Mouse (Mus musculus) cerebellum, adult 2 months (tissue): ENCODE measurements around the gene Stat5a. TPM values are rescaled to one million over a fixed set of nuclear protein-coding genes. Genes with fewer than 3 reads are reported as not detected.

Experiments
- DNase-seq, 2 experiments: peaks; one replicate each; pipeline ENCODE4 v3.0.0; 2021
- H3K27ac ChIP-seq: fragments of 200-500 bp; 2 replicates; pipeline ENCODE4 v1.5.1; 2012; ENCODE audit warnings: low read length, control low read depth, inconsistent platforms; ENCODE audit not compliant: insufficient read depth
- H3K27me3 ChIP-seq: fragments of 200-500 bp; 2 replicates; pipeline ENCODE4 v1.6.1; 2012; ENCODE audit warnings: inconsistent platforms, mild to moderate bottlenecking, low read length, moderate library complexity; ENCODE audit not compliant: control insufficient read depth, insufficient read depth
- H3K4me1 ChIP-seq: fragments of 200-500 bp; 2 replicates; pipeline ENCODE4 v1.6.1; 2011; ENCODE audit warnings: low read length; ENCODE audit not compliant: control insufficient read depth, insufficient read depth
- H3K4me3 ChIP-seq: fragments of 200-500 bp; replicated peaks from 2 replicates; pipeline ENCODE3; 2011; ENCODE audit warnings: mild to moderate bottlenecking, low read depth, low read length, control low read depth; ENCODE audit not compliant: insufficient read depth
- CTCF ChIP-seq: fragments of 200-500 bp; IDR thresholded peaks from 2 replicates; pipeline ENCODE4 v1.5.1; 2011; ENCODE audit warnings: low read depth, mild to moderate bottlenecking, control low read depth, low read length, moderate library complexity, borderline replicate concordance; ENCODE audit not compliant: insufficient read depth
- POLR2A ChIP-seq: fragments of 200-500 bp; IDR thresholded peaks from 2 replicates; pipeline ENCODE4 v1.6.1; 2011; ENCODE audit warnings: low read length, control low read depth, borderline replicate concordance; ENCODE audit not compliant: insufficient read depth
- WGBS: fragments of 180-500 bp; shearing (Covaris S2); methylation state at CpG from one replicate; pipeline ENCODE4 v1.1.7; 2018; 5-methylcytosine and 5-hydroxymethylcytosine counted together
- polyA plus RNA-seq: library from polyadenylated mRNA; depleted of rRNA; stranded (reverse); fragments of >200 nt; gene quantifications from 2 replicates; pipeline ENCODE4 v1.2.3, GENCODE M21; 2012; rRNA removed

Gene Stat5a
- polyA plus RNA-seq, 1 experiment = 3.0 TPM

GRCm38 (mm10) chr11:100931254-100931921 is 72.2 kb downstream of the Stat5a start:
- TF ChIP-seq POLR2A (no peak), CTCF (no peak)
- Histone ChIP-seq H3K27me3 (no peaks in the 10 kb centered on the region), H3K4me1 (peaks cover 4% of the 10 kb centered on the region; the same call in 1 of the 2 replicates), H3K4me3 (no peak overlapping the region), H3K27ac (no peak overlapping the region)
- no peak for DNase-seq
- 49% methylated on average over 12 of the region's 12 CpGs for WGBS

Other genes starting within 250 kb of the Stat5a start
- gene Nkiras2, start 240.1 kb upstream of the Stat5a start, polyA plus RNA-seq = 27.5 and 27.6 TPM in 2 replicates
- gene Dnajc7, start 239.2 kb upstream of the Stat5a start, polyA plus RNA-seq = 157 and 177 TPM in 2 replicates
- gene Zfp385c, start 166.9 kb upstream of the Stat5a start, polyA plus RNA-seq = 56.5 and 75.2 TPM in 2 replicates
- 3.6 and 5.1 TPM in 2 replicates for gene Dhx58, start 155.1 kb upstream of the Stat5a start, polyA plus RNA-seq
- 55.2 and 56.4 TPM in 2 replicates for gene Kat2a, start 146.9 kb upstream of the Stat5a start, polyA plus RNA-seq
- not detected in 2 replicates for gene Hspb9, start 145.5 kb upstream of the Stat5a start, polyA plus RNA-seq
- 186 and 187 TPM in 2 replicates for gene Rab5c, start 121.1 kb upstream of the Stat5a start, polyA plus RNA-seq
- 0.38 and 0.49 TPM in 2 replicates for gene Kcnh4, start 99.4 kb upstream of the Stat5a start, polyA plus RNA-seq
- 0.22 TPM in 1 of 2 replicates, not detected in the other for gene Hcrt, start 96.4 kb upstream of the Stat5a start, polyA plus RNA-seq
- gene Ghdc, start 88.4 kb upstream of the Stat5a start, polyA plus RNA-seq = 8.9 and 11.6 TPM in 2 replicates
- 33.6 and 37.5 TPM in 2 replicates for gene Stat5b, start 8.6 kb upstream of the Stat5a start, polyA plus RNA-seq
- gene Stat3, start 80.2 kb downstream of the Stat5a start, polyA plus RNA-seq = 45.0 and 47.5 TPM in 2 replicates
- gene Cavin1, start 111.5 kb downstream of the Stat5a start, polyA plus RNA-seq = 14.9 and 15.6 TPM in 2 replicates
- gene Atp6v0a1, start 150.1 kb downstream of the Stat5a start, polyA plus RNA-seq = 294 and 298 TPM in 2 replicates
- gene Naglu, start 210.7 kb downstream of the Stat5a start, polyA plus RNA-seq = 12.7 and 15.8 TPM in 2 replicates
- 0.84 and 0.93 TPM in 2 replicates for gene Hsd17b1, start 219.1 kb downstream of the Stat5a start, polyA plus RNA-seq
- 34.1 and 36.7 TPM in 2 replicates for gene Coasy, start 223.2 kb downstream of the Stat5a start, polyA plus RNA-seq
- 54.9 and 55.8 TPM in 2 replicates for gene Mlx, start 227.9 kb downstream of the Stat5a start, polyA plus RNA-seq
- gene Psmc3ip, start 236.1 kb downstream of the Stat5a start, polyA plus RNA-seq = 4.7 and 5.3 TPM in 2 replicates